Mouse (Mus musculus): ENCODE measurements around the gene Capn12.

GRCm38 (mm10) chr7:28932421-28933041 lies 51.3 kb downstream of the Capn12 start:
- no peak for TF ChIP-seq CTCF (IDR thresholded peaks at IDR 0.05; ENCODE audit: low read depth, low read length)
- TF ChIP-seq GATA1 (IDR thresholded peaks at IDR 0.05; ENCODE audit: borderline replicate concordance, low read length), result no peak
- no peak for TF ChIP-seq TAL1 (conservative IDR thresholded peaks at IDR 0.05; ENCODE audit: low read depth, low read length)
